In the genomic region with DNA sequence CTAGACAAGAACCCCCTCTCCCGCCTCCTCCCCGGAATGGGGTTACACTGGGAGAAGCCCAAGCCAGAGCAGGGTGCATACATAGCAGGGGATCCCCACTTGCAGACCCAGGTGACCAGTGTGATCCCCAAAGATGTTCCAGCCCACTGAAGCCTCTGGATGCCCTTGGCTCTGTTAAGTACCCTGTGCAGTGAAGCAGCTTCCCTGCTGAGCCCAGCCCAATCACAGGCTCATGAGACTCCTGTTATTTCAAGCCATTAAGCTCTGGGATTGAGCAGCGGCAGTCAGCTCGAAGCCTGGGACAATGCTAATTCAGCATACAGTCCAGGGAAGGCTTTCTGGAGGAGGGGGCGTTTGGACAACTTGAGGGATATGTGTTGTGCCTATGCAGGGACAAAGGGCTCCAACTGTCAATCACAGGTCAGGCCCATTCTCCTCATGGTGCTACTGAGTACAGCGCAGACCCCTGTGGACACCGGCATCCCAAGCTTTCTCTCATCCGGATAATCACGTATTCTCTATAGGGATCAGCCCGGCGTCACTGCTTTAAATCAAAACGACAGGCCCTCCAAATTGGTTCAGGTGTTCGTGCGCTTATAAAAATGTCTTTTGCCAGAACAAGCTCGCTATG, we compare ENCODE assay signal across 17 mouse cellular contexts. TPM values are rescaled to one million over a fixed set of nuclear protein-coding genes. Genes with fewer than 3 reads are reported as not detected.
DNase-seq lines count a peak whose midpoint lies in the region; ATAC-seq lines count a peak whose summit lies in the region.
"Had no signal": no experiment of that assay in that cellular context is flagged by ENCODE, and none has a peak within 500 bp of the region (broad histone marks: within the 10 kb centered on the region; RNA-seq: fewer than 3 reads in every experiment).

No protein-coding gene starts in this region.

- no peak overlapping the region for H3K4me2 ChIP-seq in embryonic facial prominence, embryonic 14.5 days (ENCODE audit: low read depth, low read length)
- H3K4me2 ChIP-seq in forebrain, embryonic 16.5 days (ENCODE audit: low read length): 0 out of 2 replicates have a peak overlapping the region, but pooled peaks have one; percentile 22
- peak overlapping the region; percentile 1; the same call in 1 of the 2 replicates for H3K4me2 ChIP-seq in limb, embryonic 13.5 days (replicated peaks)
- no peak overlapping the region for H3K4me2 ChIP-seq in neural tube, embryonic 14.5 days (ENCODE audit: low read depth, low read length)
- H3K4me2 ChIP-seq: heart, embryonic 11.5 days had no signal

- DNase-seq in embryonic facial prominence, embryonic 14.5 days (ENCODE audit: low spot score): no peak
- DNase-seq in embryonic facial prominence, embryonic 10.5 days (ENCODE audit: low spot score): no peak
- DNase-seq in layer of hippocampus, postnatal 36 days: no peak
- no peak for DNase-seq in spleen, postnatal 10 days (ENCODE audit: low spot score in 2 of 2)
- DNase-seq: cerebellum, adult 11-12 months; heart, postnatal 36 days; kidney, adult 8-10 months; lung, adult 18-20 months; lung, postnatal 4 days; right cerebral cortex, adult 18-20 months had no signal

- H3K36me3 ChIP-seq in embryonic facial prominence, embryonic 14.5 days (ENCODE audit: control insufficient read depth, insufficient read depth, low read length): no peaks in the 10 kb centered on the region
- no peaks in the 10 kb centered on the region for H3K36me3 ChIP-seq in embryonic facial prominence, embryonic 10.5 days (replicated peaks)
- H3K36me3 ChIP-seq in forebrain, embryonic 16.5 days (ENCODE audit: control insufficient read depth, insufficient read depth): no peaks in the 10 kb centered on the region
- H3K36me3 ChIP-seq in limb, embryonic 13.5 days: no peaks in the 10 kb centered on the region
- no peaks in the 10 kb centered on the region for H3K36me3 ChIP-seq in neural tube, embryonic 14.5 days (ENCODE audit: control insufficient read depth, insufficient read depth, low read length)

- no peaks in the 10 kb centered on the region for H3K9me3 ChIP-seq in embryonic facial prominence, embryonic 14.5 days (ENCODE audit: control insufficient read depth, low read length)
- H3K9me3 ChIP-seq in embryonic facial prominence, embryonic 10.5 days: no peaks in the 10 kb centered on the region
- H3K9me3 ChIP-seq in forebrain, embryonic 16.5 days (ENCODE audit: control insufficient read depth, low read length): no peaks in the 10 kb centered on the region
- H3K9me3 ChIP-seq in limb, embryonic 13.5 days: no peaks in the 10 kb centered on the region
- H3K9me3 ChIP-seq in neural tube, embryonic 14.5 days (ENCODE audit: control insufficient read depth, low read length): no peaks in the 10 kb centered on the region

- 50% methylated on average over 15 of the region's 15 CpGs for WGBS in embryonic facial prominence, embryonic 14.5 days
- 53% methylated on average over 15 of the region's 15 CpGs for WGBS in embryonic facial prominence, embryonic 10.5 days
- WGBS in forebrain, embryonic 16.5 days: 14% methylated on average over 15 of the region's 15 CpGs
- 33% methylated on average over 15 of the region's 15 CpGs for WGBS in limb, embryonic 13.5 days
- WGBS in neural tube, embryonic 14.5 days: 24% methylated on average over 15 of the region's 15 CpGs

- H3K4me1 ChIP-seq in embryonic facial prominence, embryonic 14.5 days (ENCODE audit: control insufficient read depth, insufficient read depth, low read length): no peaks in the 10 kb centered on the region; the same call in 1 of the 2 replicates
- peaks cover 36% of the 10 kb centered on the region for H3K4me1 ChIP-seq in embryonic facial prominence, embryonic 10.5 days
- peaks cover 32% of the 10 kb centered on the region for H3K4me1 ChIP-seq in forebrain, embryonic 16.5 days (replicated peaks; ENCODE audit: control insufficient read depth, insufficient read depth, low read length)
- peaks cover 36% of the 10 kb centered on the region for H3K4me1 ChIP-seq in limb, embryonic 13.5 days
- H3K4me1 ChIP-seq in neural tube, embryonic 14.5 days (ENCODE audit: control insufficient read depth, insufficient read depth, low read length): peaks cover 43% of the 10 kb centered on the region

- no peak overlapping the region for H3K27ac ChIP-seq in embryonic facial prominence, embryonic 14.5 days (replicated peaks; ENCODE audit: low read depth, low read length)
- H3K27ac ChIP-seq in embryonic facial prominence, embryonic 10.5 days (replicated peaks): no peak overlapping the region
- H3K27ac ChIP-seq in forebrain, embryonic 16.5 days (ENCODE audit: low read length): peak overlapping the region; percentile 39
- peak overlapping the region; percentile 33; the same call in 1 of the 2 replicates for H3K27ac ChIP-seq in limb, embryonic 13.5 days
- H3K27ac ChIP-seq in neural tube, embryonic 14.5 days (ENCODE audit: low read depth, low read length): peak overlapping the region; percentile 56

- ATAC-seq in embryonic facial prominence, embryonic 14.5 days (ENCODE audit: low read depth): peak; percentile 22; the same call in 1 of the 2 replicates
- ATAC-seq in forebrain, embryonic 16.5 days: peak; percentile 42
- ATAC-seq in limb, embryonic 13.5 days (ENCODE audit: low FRiP score, low read depth): peak; percentile 26; the same call in 1 of the 2 replicates
- peak; percentile 52 for ATAC-seq in neural tube, embryonic 14.5 days (ENCODE audit: low read depth)
- no peak for ATAC-seq in megakaryocyte-erythroid progenitor cell, adult 5-6 weeks (replicated peaks; ENCODE audit: low FRiP score, low TSS enrichment, poor library complexity, severe bottlenecking)
- ATAC-seq: Patski had no signal

- H3K9ac ChIP-seq in embryonic facial prominence, embryonic 14.5 days (ENCODE audit: low read depth, low read length): no peak overlapping the region
- peak overlapping the region; percentile 23 for H3K9ac ChIP-seq in forebrain, embryonic 16.5 days (replicated peaks; ENCODE audit: low read depth, low read length)
- H3K9ac ChIP-seq in limb, embryonic 13.5 days: no peak overlapping the region
- H3K9ac ChIP-seq in neural tube, embryonic 14.5 days (replicated peaks; ENCODE audit: low read depth, low read length): no peak overlapping the region

- peaks cover 8% of the 10 kb centered on the region; the same call in 1 of the 2 replicates for H3K27me3 ChIP-seq in embryonic facial prominence, embryonic 14.5 days (replicated peaks; ENCODE audit: control insufficient read depth, insufficient read depth, low read length)
- H3K27me3 ChIP-seq in embryonic facial prominence, embryonic 10.5 days (replicated peaks; ENCODE audit: low read depth, poor library complexity, severe bottlenecking): peaks cover 21% of the 10 kb centered on the region
- no peaks in the 10 kb centered on the region for H3K27me3 ChIP-seq in forebrain, embryonic 16.5 days (replicated peaks; ENCODE audit: control insufficient read depth, insufficient read depth, low read length)
- peaks cover 42% of the 10 kb centered on the region for H3K27me3 ChIP-seq in limb, embryonic 13.5 days
- H3K27me3 ChIP-seq in neural tube, embryonic 14.5 days (ENCODE audit: control insufficient read depth, insufficient read depth, low read length): no peaks in the 10 kb centered on the region

- no peak overlapping the region for H3K4me3 ChIP-seq in embryonic facial prominence, embryonic 14.5 days (ENCODE audit: low read depth, low read length)
- H3K4me3 ChIP-seq in embryonic facial prominence, embryonic 10.5 days: no peak overlapping the region
- no peak overlapping the region for H3K4me3 ChIP-seq in forebrain, embryonic 16.5 days (replicated peaks; ENCODE audit: low read length)
- no peak overlapping the region for H3K4me3 ChIP-seq in limb, embryonic 13.5 days
- H3K4me3 ChIP-seq in neural tube, embryonic 14.5 days (ENCODE audit: low read depth, low read length): no peak overlapping the region
- H3K4me3 ChIP-seq: myocyte had no signal

RNA-seq across cellular contexts. Expression of gene Sez6l, which starts 16.0 kb away (rescaled TPM):
- 0.82 and 1.2 TPM in 2 replicates for polyA plus RNA-seq in embryonic facial prominence, embryonic 14.5 days (2014; fragmentation: Nextera tagmentation; extraction: Ambion mirVana)
- 0.63 and 0.75 TPM in 2 replicates for polyA plus RNA-seq in embryonic facial prominence, embryonic 10.5 days (2016; fragmentation: Nextera tagmentation; extraction: Ambion mirVana)
- 32.2 and 41.9 TPM in 2 replicates for polyA plus RNA-seq in forebrain, embryonic 16.5 days (2015; fragmentation: Nextera tagmentation; extraction: Ambion mirVana)
- 0.25 and 0.40 TPM in 2 replicates for polyA plus RNA-seq in limb, embryonic 13.5 days (2015; fragmentation: Nextera tagmentation; extraction: Ambion mirVana)
- 27.6 and 30.4 TPM in 2 replicates for polyA plus RNA-seq in neural tube, embryonic 14.5 days (2014; fragmentation: Nextera tagmentation; extraction: Ambion mirVana)
- total RNA-seq in layer of hippocampus, postnatal 36 days (2021): 100 to 1,000 TPM; 224 to 226 TPM
- not detected in 2 replicates for total RNA-seq in megakaryocyte-erythroid progenitor cell, adult 5-6 weeks (2014; fragmentation: Nextera tagmentation)
- not detected in 2 replicates for total RNA-seq in megakaryocyte-erythroid progenitor cell, adult 5-6 weeks (2017)
- polyA plus RNA-seq: myocyte had no signal

Comparison
In these comparisons a context has a peak if more than half of its experiments do, and no peak if none do; other contexts are left out.
1. H3K27ac ChIP-seq: peak in forebrain, embryonic 16.5 days (single experiment), limb, embryonic 13.5 days (single experiment) and neural tube, embryonic 14.5 days (single experiment); none in embryonic facial prominence, embryonic 14.5 days (single experiment) and embryonic facial prominence, embryonic 10.5 days (single experiment).
2. H3K4me2 ChIP-seq: peak in forebrain, embryonic 16.5 days (single experiment) and limb, embryonic 13.5 days (single experiment); none in embryonic facial prominence, embryonic 14.5 days (single experiment) and neural tube, embryonic 14.5 days (single experiment).
3. RNA of gene Sez6l, which starts 16.0 kb away (polyA plus RNA-seq): 32.2 to 41.9 TPM in forebrain, embryonic 16.5 days and 27.6 to 30.4 TPM in neural tube, embryonic 14.5 days; 0.82 to 1.2 TPM in embryonic facial prominence, embryonic 14.5 days, 0.63 to 0.75 TPM in embryonic facial prominence, embryonic 10.5 days and 0.25 to 0.40 TPM in limb, embryonic 13.5 days; every median in the first group is over 10 times any median in the second.